Mouse (Mus musculus): ENCODE results near the gene Ppp1r14a. TPM values are rescaled to one million over a fixed set of nuclear protein-coding genes. Genes with fewer than 3 reads are reported as not detected.

The Ppp1r14a gene
- polyA plus RNA-seq, 1 experiment from 2014 or later, result 18.0 TPM

DNA sequence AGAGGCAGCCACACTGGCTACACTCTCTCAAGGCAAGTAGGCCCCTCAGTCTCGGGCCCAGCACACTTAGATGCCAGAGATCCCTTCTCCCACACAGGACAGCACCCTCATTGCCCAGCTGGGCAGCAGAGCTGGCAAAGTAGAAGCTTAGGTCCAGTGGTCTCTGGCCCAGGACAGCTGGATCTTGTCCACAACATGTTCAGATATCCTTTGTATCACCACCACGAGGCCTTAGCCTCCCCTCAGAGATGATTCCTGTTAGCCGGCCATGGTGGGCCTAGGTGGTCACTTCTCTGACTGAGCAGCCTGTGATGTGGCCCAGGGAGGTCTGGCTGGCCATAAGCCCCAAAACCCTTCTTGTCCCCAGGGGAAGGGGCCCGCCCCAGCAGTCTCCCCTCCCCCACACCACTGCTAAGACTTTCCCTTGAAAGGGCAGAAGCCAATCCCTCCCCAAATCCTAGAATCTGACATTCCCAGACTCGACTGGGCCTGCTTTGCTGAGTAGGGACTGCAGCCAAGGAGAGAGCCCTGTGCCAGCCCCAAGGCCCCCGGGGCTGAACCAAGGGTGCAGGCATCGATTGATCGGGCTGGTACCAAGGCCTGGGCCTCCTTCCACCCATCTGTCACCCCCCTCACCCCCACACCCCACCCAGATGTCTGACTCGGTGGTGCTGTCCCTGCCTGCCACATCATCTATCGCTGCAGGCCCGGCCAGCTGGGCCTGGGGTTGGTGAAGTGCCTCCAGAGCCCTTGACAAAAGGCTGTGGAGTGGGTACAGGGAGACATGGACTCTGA lies 1.8 kb downstream of the Ppp1r14a start:
- WGBS, result 42% methylated on average over 11 of the region's 11 CpGs
- DNase-seq (ENCODE audit: low spot score) (no peak), ATAC-seq (replicated peaks; ENCODE audit: insufficient number of reproducible peaks, low FRiP score, low TSS enrichment, low read depth) (no peak)
- Histone ChIP-seq H3K27ac (replicated peaks; ENCODE audit: low read depth, low read length) (0 out of 2 replicates have a peak overlapping the region, but pooled peaks have one; percentile 35), H3K4me2 (ENCODE audit: low read depth, low read length) (no peak overlapping the region), H3K4me3 (ENCODE audit: low read depth, low read length) (no peak overlapping the region), H3K9ac (replicated peaks; ENCODE audit: low read length) (peak overlapping the region; percentile 29), H3K36me3 (replicated peaks; ENCODE audit: control insufficient read depth, insufficient read depth, low read depth, low read length) (no peaks in the 10 kb centered on the region), H3K9me3 (replicated peaks; ENCODE audit: control insufficient read depth, low read length) (no peaks in the 10 kb centered on the region), H3K4me1 (ENCODE audit: control insufficient read depth, insufficient read depth, low read length) (peaks cover 13% of the 10 kb centered on the region), H3K27me3 (ENCODE audit: control insufficient read depth, insufficient read depth, low read length) (no peaks in the 10 kb centered on the region)

DNA sequence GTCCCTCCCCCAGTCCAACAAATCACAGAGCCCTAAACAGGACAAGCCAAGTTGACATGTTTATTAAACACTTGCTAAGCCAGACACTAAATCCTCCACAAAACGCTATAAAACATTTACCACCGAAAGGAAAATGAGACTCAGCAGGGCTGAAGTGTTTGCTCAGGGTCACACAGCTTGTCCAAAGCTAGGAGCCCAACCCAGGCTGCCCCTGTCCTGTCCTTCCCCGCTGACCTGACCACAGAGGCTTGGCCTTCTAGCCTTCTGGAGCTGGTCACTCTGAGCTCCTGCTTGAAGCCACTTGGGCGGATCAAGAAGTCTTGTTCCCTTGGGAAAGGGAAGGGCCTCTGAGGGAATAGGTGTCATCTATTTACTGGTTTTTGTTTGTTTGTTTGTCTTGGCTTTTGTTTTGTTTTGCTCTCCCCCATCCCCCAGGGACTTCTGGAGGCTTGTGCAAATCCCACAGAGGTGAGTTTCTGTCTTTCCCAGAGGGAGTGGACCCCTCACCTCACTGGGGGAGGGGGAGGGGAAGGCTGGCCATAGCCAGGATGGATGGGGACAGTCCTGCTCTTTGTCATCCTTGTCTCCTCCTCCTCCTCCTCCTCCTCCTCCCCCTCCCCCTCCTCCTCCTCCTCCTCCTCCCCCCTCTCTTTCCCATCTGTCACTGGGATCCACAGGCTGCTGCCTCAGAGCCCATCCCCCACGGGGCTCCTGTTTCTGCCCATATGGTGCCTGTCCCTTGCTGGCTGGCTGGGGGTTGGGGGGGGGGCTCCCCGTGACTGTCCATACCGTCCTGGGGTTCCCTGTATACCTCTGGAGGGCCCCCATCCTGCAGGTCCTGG lies 2.7 kb downstream of the Ppp1r14a start:
- H3K4me3 ChIP-seq (ENCODE audit: low read depth, low read length), result no peak overlapping the region
- H3K4me2 ChIP-seq (ENCODE audit: low read depth, low read length), result no peak overlapping the region; the same call in 1 of the 2 replicates
- peaks cover 13% of the 10 kb centered on the region for H3K4me1 ChIP-seq (ENCODE audit: control insufficient read depth, insufficient read depth, low read length)
- no peaks in the 10 kb centered on the region for H3K9me3 ChIP-seq (replicated peaks; ENCODE audit: control insufficient read depth, low read length)
- H3K27ac ChIP-seq (replicated peaks; ENCODE audit: low read depth, low read length), result peak overlapping the region; percentile 22; the same call in 1 of the 2 replicates
- DNase-seq (ENCODE audit: low spot score) (no peak), ATAC-seq (replicated peaks; ENCODE audit: insufficient number of reproducible peaks, low FRiP score, low TSS enrichment, low read depth) (0 out of 2 replicates have a peak, but pooled peaks have one; percentile 20)
- 30% methylated on average over 7 of the region's 7 CpGs for WGBS
- no peaks in the 10 kb centered on the region for H3K27me3 ChIP-seq (ENCODE audit: control insufficient read depth, insufficient read depth, low read length)
- peak overlapping the region; percentile 44; the same call in 1 of the 2 replicates for H3K9ac ChIP-seq (replicated peaks; ENCODE audit: low read length)
- no peaks in the 10 kb centered on the region for H3K36me3 ChIP-seq (replicated peaks; ENCODE audit: control insufficient read depth, insufficient read depth, low read depth, low read length)

DNA sequence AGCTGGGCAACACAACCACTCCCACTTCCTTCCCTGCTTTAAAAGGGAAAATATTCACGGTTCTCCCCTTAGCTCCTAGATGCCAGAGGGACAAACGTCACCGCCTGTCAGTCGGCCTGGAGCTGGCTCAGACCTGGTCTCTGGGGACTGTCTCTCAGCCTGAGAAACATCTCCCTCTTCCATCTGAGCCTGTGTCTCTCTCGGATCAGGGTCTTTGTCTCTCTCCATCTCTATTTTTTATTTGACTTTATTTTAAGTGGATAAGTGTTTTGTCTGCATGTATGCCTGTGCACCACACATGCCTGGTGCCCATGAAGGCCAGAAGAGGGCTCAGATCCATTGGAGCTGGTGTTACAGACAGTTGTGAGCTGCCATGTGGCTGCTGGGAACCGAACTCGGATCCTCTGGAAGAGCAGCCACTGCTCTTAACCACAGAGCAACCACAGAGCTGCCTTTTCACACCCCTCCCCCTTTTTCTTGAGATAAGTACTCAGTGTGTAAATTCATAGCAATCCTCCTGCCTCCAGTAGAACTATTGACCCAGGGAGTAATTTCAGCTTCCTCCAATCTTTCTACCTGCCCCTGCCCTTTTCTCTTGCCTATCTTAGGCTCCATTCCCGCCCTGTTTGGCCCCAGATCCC lies 3.5 kb downstream of the Ppp1r14a start:
- peak overlapping the region; percentile 28; the same call in 1 of the 2 replicates for H3K9ac ChIP-seq (replicated peaks; ENCODE audit: low read length)
- no peaks in the 10 kb centered on the region for H3K36me3 ChIP-seq (replicated peaks; ENCODE audit: control insufficient read depth, insufficient read depth, low read depth, low read length)
- H3K9me3 ChIP-seq (replicated peaks; ENCODE audit: control insufficient read depth, low read length), result no peaks in the 10 kb centered on the region
- DNase-seq (ENCODE audit: low spot score) (no peak), ATAC-seq (replicated peaks; ENCODE audit: insufficient number of reproducible peaks, low FRiP score, low TSS enrichment, low read depth) (no peak; the same call in 1 of the 2 replicates)
- H3K4me3 ChIP-seq (ENCODE audit: low read depth, low read length), result no peak overlapping the region
- no peak overlapping the region for H3K4me2 ChIP-seq (ENCODE audit: low read depth, low read length)
- 29% methylated on average over 8 of the region's 8 CpGs for WGBS
- peaks cover 13% of the 10 kb centered on the region for H3K4me1 ChIP-seq (ENCODE audit: control insufficient read depth, insufficient read depth, low read length)
- H3K27ac ChIP-seq (replicated peaks; ENCODE audit: low read depth, low read length), result peak overlapping the region; percentile 22; the same call in 1 of the 2 replicates
- no peaks in the 10 kb centered on the region for H3K27me3 ChIP-seq (ENCODE audit: control insufficient read depth, insufficient read depth, low read length)

DNA sequence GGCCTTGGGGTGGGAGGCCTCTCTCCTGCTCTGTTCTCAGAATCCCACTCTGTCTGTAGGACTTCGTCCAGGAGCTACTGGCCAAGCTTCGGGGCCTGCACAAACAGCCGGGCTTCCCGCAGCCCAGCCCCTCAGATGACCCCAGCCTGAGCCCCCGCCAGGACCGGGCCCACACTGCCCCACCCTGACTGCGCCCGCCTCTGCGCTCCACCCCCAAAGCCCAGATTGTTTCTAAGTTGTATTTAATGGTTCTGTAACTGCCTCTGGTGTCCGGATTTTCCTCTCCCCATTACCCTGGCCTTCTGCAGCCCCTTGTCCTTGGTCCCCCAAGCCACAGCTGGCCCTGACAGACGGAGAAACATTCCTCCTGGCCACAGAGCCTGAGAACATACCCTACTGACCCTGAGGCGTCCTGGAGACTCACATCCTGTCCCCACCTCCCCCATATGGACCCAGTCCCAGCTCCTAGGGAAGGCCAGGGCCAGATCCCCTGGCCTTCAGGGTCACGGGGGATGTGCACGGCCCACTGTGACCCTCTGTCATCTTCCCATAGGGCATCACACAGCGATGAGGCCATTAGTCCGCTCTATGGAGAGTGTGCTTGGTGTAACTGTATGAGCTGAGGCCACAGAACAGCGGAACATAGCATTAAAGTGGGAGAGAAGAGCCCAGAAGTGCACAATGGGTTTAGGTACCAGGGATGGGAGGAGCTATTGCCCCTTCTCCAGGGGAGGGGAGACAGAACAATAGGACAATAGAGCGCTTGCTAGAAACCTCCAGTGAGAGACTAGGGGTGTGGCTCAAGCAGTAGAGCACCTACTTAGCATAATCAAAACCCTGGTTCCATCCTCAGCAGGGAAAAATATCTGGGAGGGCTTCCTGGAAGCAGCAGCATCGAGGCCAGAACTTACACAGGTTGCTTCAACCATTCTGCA lies 4.3 kb downstream of the Ppp1r14a start:
- H3K9ac ChIP-seq (replicated peaks; ENCODE audit: low read length), result 0 out of 2 replicates have a peak overlapping the region, but pooled peaks have one; percentile 32
- H3K27ac ChIP-seq (replicated peaks; ENCODE audit: low read depth, low read length), result peak overlapping the region; percentile 49; the same call in 1 of the 2 replicates
- H3K9me3 ChIP-seq (replicated peaks; ENCODE audit: control insufficient read depth, low read length), result no peaks in the 10 kb centered on the region
- DNase-seq (ENCODE audit: low spot score) (no peak), ATAC-seq (replicated peaks; ENCODE audit: insufficient number of reproducible peaks, low FRiP score, low TSS enrichment, low read depth) (no peak)
- 24% methylated on average over 19 of the region's 19 CpGs for WGBS
- no peaks in the 10 kb centered on the region for H3K27me3 ChIP-seq (ENCODE audit: control insufficient read depth, insufficient read depth, low read length)
- H3K4me1 ChIP-seq (ENCODE audit: control insufficient read depth, insufficient read depth, low read length), result peaks cover 13% of the 10 kb centered on the region
- no peak overlapping the region for H3K4me2 ChIP-seq (ENCODE audit: low read depth, low read length)
- no peak overlapping the region for H3K4me3 ChIP-seq (ENCODE audit: low read depth, low read length)
- H3K36me3 ChIP-seq (replicated peaks; ENCODE audit: control insufficient read depth, insufficient read depth, low read depth, low read length), result no peaks in the 10 kb centered on the region

DNA sequence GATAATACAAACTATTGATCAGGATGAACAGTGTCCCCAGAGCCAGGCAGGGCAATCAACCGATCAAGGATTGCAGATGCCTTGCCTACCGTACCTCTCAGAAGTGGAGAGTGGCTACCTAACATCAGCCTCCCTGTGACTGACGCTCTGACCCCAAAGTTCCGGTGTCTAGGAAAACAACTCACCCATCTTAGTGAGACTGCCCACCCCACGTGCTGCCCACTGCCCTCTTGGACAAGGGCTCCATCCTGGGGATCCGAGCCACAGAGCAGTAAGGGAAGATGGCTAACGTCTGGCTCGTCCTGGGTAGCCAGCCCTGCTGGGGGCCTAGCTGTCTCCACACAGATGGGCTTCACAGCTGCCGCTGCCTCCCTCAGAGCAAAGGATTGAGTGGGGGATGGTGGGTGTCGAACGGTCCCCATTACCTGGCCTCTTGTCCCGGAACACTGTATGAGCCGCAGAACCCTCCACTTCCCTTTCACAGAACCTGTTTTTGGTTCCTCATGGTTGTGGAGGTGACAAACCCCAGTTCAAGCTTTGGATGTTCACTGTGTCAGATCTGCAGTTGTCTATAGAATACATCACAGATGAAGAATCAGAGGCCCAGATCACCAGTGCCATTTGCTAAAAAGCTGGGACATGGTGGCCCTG lies 5.1 kb downstream of the Ppp1r14a start:
- H3K36me3 ChIP-seq (replicated peaks; ENCODE audit: control insufficient read depth, insufficient read depth, low read depth, low read length), result no peaks in the 10 kb centered on the region
- no peak for ATAC-seq (replicated peaks; ENCODE audit: insufficient number of reproducible peaks, low FRiP score, low TSS enrichment, low read depth)
- H3K9ac ChIP-seq (replicated peaks; ENCODE audit: low read length), result no peak overlapping the region
- 65% methylated on average over 13 of the region's 13 CpGs for WGBS
- H3K9me3 ChIP-seq (replicated peaks; ENCODE audit: control insufficient read depth, low read length), result no peaks in the 10 kb centered on the region
- peaks cover 9% of the 10 kb centered on the region for H3K4me1 ChIP-seq (ENCODE audit: control insufficient read depth, insufficient read depth, low read length)
- no peak overlapping the region for H3K4me3 ChIP-seq (ENCODE audit: low read depth, low read length)
- DNase-seq (ENCODE audit: low spot score), result no peak
- H3K27ac ChIP-seq (replicated peaks; ENCODE audit: low read depth, low read length), result no peak overlapping the region
- no peak overlapping the region for H3K4me2 ChIP-seq (ENCODE audit: low read depth, low read length)
- H3K27me3 ChIP-seq (ENCODE audit: control insufficient read depth, insufficient read depth, low read length), result no peaks in the 10 kb centered on the region

DNA sequence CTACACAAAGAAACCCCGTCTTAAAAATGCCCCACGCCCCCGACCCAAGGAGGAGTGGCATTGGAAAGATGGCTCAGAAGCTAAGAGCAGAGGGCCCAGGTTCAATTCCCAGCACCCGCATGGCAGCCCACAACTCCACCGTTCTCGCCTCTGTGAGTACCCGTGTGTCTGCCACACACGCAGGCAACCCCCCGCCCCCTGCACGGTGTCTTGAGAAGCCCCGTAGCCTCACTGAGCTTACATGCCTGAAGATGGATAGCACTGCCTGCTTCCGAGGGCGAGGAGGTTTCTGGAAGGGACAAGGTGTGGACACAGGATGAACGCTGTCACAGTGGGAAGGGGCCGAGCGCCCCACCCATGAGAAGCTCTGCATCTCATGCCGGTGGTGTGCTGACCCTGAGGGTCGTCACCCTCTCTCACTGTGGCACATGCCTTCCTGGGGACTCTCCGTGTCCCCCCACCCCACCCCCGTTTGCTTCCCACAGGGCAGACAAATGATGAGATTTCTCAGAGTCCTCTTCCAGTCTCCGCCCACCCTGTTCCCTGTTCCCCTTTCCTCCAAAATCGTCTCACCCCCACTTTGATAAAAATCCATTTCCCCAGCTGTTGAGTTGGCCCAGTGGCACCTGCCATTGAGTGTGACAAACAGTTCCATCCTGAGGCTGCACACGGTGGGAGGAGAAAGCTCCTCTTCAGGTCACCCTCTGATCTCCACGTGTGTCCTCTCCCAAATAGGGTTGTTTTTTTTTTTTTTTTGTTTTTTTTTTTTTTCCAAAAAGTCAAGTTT lies 6.9 kb downstream of the Ppp1r14a start:
- H3K27ac ChIP-seq (replicated peaks; ENCODE audit: low read depth, low read length), result no peak overlapping the region
- H3K27me3 ChIP-seq (ENCODE audit: control insufficient read depth, insufficient read depth, low read length), result no peaks in the 10 kb centered on the region
- no peaks in the 10 kb centered on the region for H3K9me3 ChIP-seq (replicated peaks; ENCODE audit: control insufficient read depth, low read length)
- peaks cover 4% of the 10 kb centered on the region for H3K4me1 ChIP-seq (ENCODE audit: control insufficient read depth, insufficient read depth, low read length)
- H3K4me3 ChIP-seq (ENCODE audit: low read depth, low read length), result no peak overlapping the region
- H3K9ac ChIP-seq (replicated peaks; ENCODE audit: low read length), result no peak overlapping the region
- ATAC-seq (replicated peaks; ENCODE audit: insufficient number of reproducible peaks, low FRiP score, low TSS enrichment, low read depth), result no peak
- H3K4me2 ChIP-seq (ENCODE audit: low read depth, low read length), result no peak overlapping the region
- no peaks in the 10 kb centered on the region for H3K36me3 ChIP-seq (replicated peaks; ENCODE audit: control insufficient read depth, insufficient read depth, low read depth, low read length)
- no peak for DNase-seq (ENCODE audit: low spot score)
- WGBS, result 84% methylated on average over 24 of the region's 24 CpGs
